Mouse (Mus musculus) ES-E14 (cell line): ENCODE measurements at regions not wholly inside any gene's neighbourhood (a gene's known extent, or its start where the extent isn't known, plus 50 kb on each side); places are given as distances from the start of the nearest gene placed in this dataset.

Experiments used
- DNase-seq: peaks from one replicate; pipeline ENCODE4 v3.0.0-alpha.2; 2013; ENCODE audit warnings: low read depth, low spot score
- H3K27ac ChIP-seq: 2 replicates; pipeline ENCODE4 v1.5.1; 2012; ENCODE audit warnings: low read depth, mild to moderate bottlenecking, low read length, moderate library complexity, mixed read lengths; ENCODE audit not compliant: poor library complexity, insufficient read depth, severe bottlenecking
- H3K36me3 ChIP-seq: 2 replicates; pipeline ENCODE4 v1.6.1; 2012; ENCODE audit warnings: mild to moderate bottlenecking, low read length, moderate library complexity, mixed read lengths; ENCODE audit not compliant: control insufficient read depth, poor library complexity, insufficient read depth, severe bottlenecking
- H3K4me1 ChIP-seq, 2 experiments: fragments of 150-350 bp in 1 of 2; sonication (generic) in 1 of 2; 2 replicates each; pipeline ENCODE4 v1.6.1; 2012; ENCODE audit warnings: low read length in 2 of 2, mild to moderate bottlenecking in 1 of 2, mixed read lengths in 1 of 2; ENCODE audit not compliant: control insufficient read depth in 2 of 2, insufficient read depth in 2 of 2, poor library complexity in 1 of 2
- H3K4me3 ChIP-seq, 2 experiments: fragments of 150-350 bp in 1 of 2; sonication (generic) in 1 of 2; 2 replicates each; pipeline ENCODE4 v1.5.1; 2012; ENCODE audit warnings: low read length in 2 of 2, low read depth in 1 of 2, mild to moderate bottlenecking in 1 of 2, mixed read lengths in 1 of 2; ENCODE audit not compliant: insufficient read depth in 1 of 2, poor library complexity in 1 of 2, severe bottlenecking in 1 of 2
- H3K9ac ChIP-seq: 2 replicates; pipeline ENCODE4 v1.6.1; 2012; ENCODE audit warnings: low read depth, mild to moderate bottlenecking, low read length, mixed read lengths; ENCODE audit not compliant: poor library complexity, insufficient read depth, severe bottlenecking
- H3K9me3 ChIP-seq: fragments of 150-350 bp; sonication (generic); 2 replicates; pipeline ENCODE4 v1.6.1; 2012; ENCODE audit warnings: low read depth, mild to moderate bottlenecking, low read length; ENCODE audit not compliant: control insufficient read depth, insufficient read depth
- CHD2 ChIP-seq: IDR thresholded peaks from 2 replicates; pipeline ENCODE4 v1.6.1; 2014; ENCODE audit warnings: mild to moderate bottlenecking, low read depth, low read length, inconsistent platforms
- HCFC1 ChIP-seq: IDR thresholded peaks from 2 replicates; pipeline ENCODE4 v1.6.1; 2012; ENCODE audit warnings: low read length, inconsistent platforms, borderline replicate concordance; ENCODE audit not compliant: insufficient read depth
- MAFK ChIP-seq: IDR thresholded peaks from 2 replicates; pipeline ENCODE4 v1.6.1; 2014; ENCODE audit warnings: mild to moderate bottlenecking, low read depth, low read length, inconsistent platforms; ENCODE audit not compliant: insufficient read depth
- ZC3H11A ChIP-seq: IDR thresholded peaks from 2 replicates; pipeline ENCODE4 v1.6.1; 2012; ENCODE audit warnings: low read depth, mild to moderate bottlenecking, inconsistent platforms, low read length, borderline replicate concordance
- ZNF384 ChIP-seq: IDR thresholded peaks from 2 replicates; pipeline ENCODE4 v1.6.1; 2012; ENCODE audit warnings: low read depth, low read length, inconsistent platforms
- in situ Hi-C, 2 experiments: fragments of 600-800 bp; cut with MboI; formaldehyde crosslinking; loops; one replicate each; pipeline ENCODE4 v1.15.1; 2025; ENCODE audit warnings: low sequenced_read_pairs in 2 of 2, inconsistent platforms in 1 of 2; ENCODE audit not compliant: unreplicated experiment in 2 of 2

DNA sequence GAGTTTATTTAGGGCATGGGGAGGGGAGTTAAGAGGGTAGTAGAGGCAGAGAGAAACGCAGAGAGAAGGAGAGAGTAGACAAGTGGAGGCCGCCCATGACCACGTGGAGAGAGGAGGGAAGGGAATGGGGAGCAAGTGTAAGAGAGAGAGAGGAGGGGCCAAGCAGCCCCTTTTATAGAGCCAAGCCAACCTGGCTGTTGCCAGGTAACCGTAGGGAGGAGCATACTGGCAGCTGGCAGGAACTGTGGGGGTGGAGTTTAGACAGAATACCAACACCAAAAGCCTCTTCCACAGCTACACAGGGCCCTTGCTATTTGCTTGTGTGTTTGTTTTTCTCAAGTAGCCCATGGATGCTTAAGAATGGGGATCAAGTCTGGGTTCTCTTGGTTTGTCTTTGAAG is 205.4 kb downstream of the Cdh26 start:
- in situ Hi-C loops, result no loop called here
- Histone ChIP-seq H3K36me3 (no peaks in the 10 kb centered on the region), H3K4me3 (no peak overlapping the region), H3K4me1 (peaks cover 5 to 16% of the 10 kb centered on the region in 2 experiments; a peak in 3 of 4 replicates), H3K9ac (no peak overlapping the region), H3K9me3 (no peaks in the 10 kb centered on the region), H3K27ac (no peak overlapping the region)
- no peak for TF ChIP-seq ZNF384
- TF ChIP-seq MAFK, result no peak
- TF ChIP-seq CHD2, result no peak
- no peak for TF ChIP-seq HCFC1
- TF ChIP-seq ZC3H11A, result no peak
- DNase-seq, result peak; percentile 41

GRCm38 (mm10) chr2:178636901-178637300 is 206.6 kb downstream of the Cdh26 start:
- Histone ChIP-seq H3K9ac (no peak overlapping the region), H3K9me3 (no peaks in the 10 kb centered on the region), H3K4me3 (no peak overlapping the region), H3K27ac (no peak overlapping the region), H3K36me3 (no peaks in the 10 kb centered on the region), H3K4me1 (peaks cover 5 to 16% of the 10 kb centered on the region in 2 experiments; a peak in 3 of 4 replicates)
- TF ChIP-seq ZC3H11A, result no peak
- no peak for TF ChIP-seq MAFK
- TF ChIP-seq HCFC1, result no peak
- no peak for TF ChIP-seq CHD2
- no peak for TF ChIP-seq ZNF384
- in situ Hi-C loops, result no loop called here
- no peak for DNase-seq

GRCm38 (mm10) chr2:178642137-178643052 is 212.1 kb downstream of the Cdh26 start:
- in situ Hi-C loops, result no loop called here
- Histone ChIP-seq H3K9ac (no peak overlapping the region), H3K9me3 (no peaks in the 10 kb centered on the region), H3K4me1 (0 out of 4 replicates have a peak, but pooled peaks cover 0 to 2% of the 10 kb centered on the region in 2 experiments), H3K4me3 (no peak overlapping the region), H3K36me3 (no peaks in the 10 kb centered on the region), H3K27ac (no peak overlapping the region)
- no peak for DNase-seq
- TF ChIP-seq HCFC1, result no peak
- no peak for TF ChIP-seq MAFK
- no peak for TF ChIP-seq ZC3H11A
- no peak for TF ChIP-seq ZNF384
- no peak for TF ChIP-seq CHD2

- no peak for TF ChIP-seq HCFC1
- TF ChIP-seq CHD2, result no peak
- TF ChIP-seq ZC3H11A, result no peak
- no peak for TF ChIP-seq ZNF384
- TF ChIP-seq MAFK, result no peak
- no peak overlapping the region for H3K9ac ChIP-seq
- DNase-seq, result no peak
- 0 out of 4 replicates have a peak, but pooled peaks cover 0 to 2% of the 10 kb centered on the region in 2 experiments for H3K4me1 ChIP-seq
- H3K4me3 ChIP-seq, result no peak overlapping the region
- no peak overlapping the region for H3K27ac ChIP-seq
- H3K36me3 ChIP-seq, result no peaks in the 10 kb centered on the region
- in situ Hi-C loops, result no loop called here
- H3K9me3 ChIP-seq, result no peaks in the 10 kb centered on the region
Observed at GRCm38 (mm10) chr2:178643053-178643402, 212.7 kb downstream of the Cdh26 start.
